Mouse (Mus musculus) spleen, adult 2 months (tissue): Measurements from ENCODE around the gene Ror2. TPM values are rescaled to one million over a fixed set of nuclear protein-coding genes. Genes with fewer than 3 reads are reported as not detected.

Source experiments
- DNase-seq, 2 experiments: peaks; one replicate each; pipeline versions ENCODE4 v3.0.0 to v3.0.0-alpha.2; 2012 to 2021; ENCODE audit warnings: low spot score in 2 of 2, low read depth in 1 of 2
- H3K27ac ChIP-seq: fragments of 200-500 bp; 2 replicates; pipeline ENCODE4 v1.5.1; 2012; ENCODE audit warnings: low read length, inconsistent platforms; ENCODE audit not compliant: insufficient read depth
- H3K27me3 ChIP-seq: fragments of 200-500 bp; 2 replicates; pipeline ENCODE4 v1.6.1; 2012; ENCODE audit warnings: mild to moderate bottlenecking, moderate library complexity, low read length, inconsistent platforms; ENCODE audit not compliant: control insufficient read depth, insufficient read depth
- H3K36me3 ChIP-seq: fragments of 200-500 bp; 2 replicates; pipeline ENCODE4 v1.6.1; 2012; ENCODE audit warnings: mild to moderate bottlenecking, low read length, inconsistent platforms; ENCODE audit not compliant: control insufficient read depth, insufficient read depth
- H3K4me1 ChIP-seq: fragments of 200-500 bp; 2 replicates; pipeline ENCODE4 v1.6.1; 2011; ENCODE audit warnings: inconsistent platforms; ENCODE audit not compliant: control insufficient read depth, insufficient read depth, insufficient read length
- H3K4me3 ChIP-seq: fragments of 200-500 bp; 2 replicates; pipeline ENCODE4 v1.5.1; 2011; ENCODE audit warnings: mild to moderate bottlenecking, inconsistent platforms; ENCODE audit not compliant: insufficient read depth, insufficient read length; ENCODE audit errors: extremely low read depth
- CTCF ChIP-seq: fragments of 200-500 bp; IDR thresholded peaks from 2 replicates; pipeline ENCODE4 v1.5.1; 2011; ENCODE audit warnings: mild to moderate bottlenecking, inconsistent platforms; ENCODE audit not compliant: insufficient read depth, insufficient read length, insufficient replicate concordance; ENCODE audit errors: extremely low read depth
- POLR2A ChIP-seq: fragments of 200-500 bp; IDR thresholded peaks from 2 replicates; pipeline ENCODE4 v1.6.1; 2011; ENCODE audit warnings: low read depth, low read length, inconsistent platforms
- WGBS: fragments of 180-500 bp; shearing (Covaris S2); methylation state at CpG from one replicate; pipeline ENCODE4 v1.1.7; 2018; 5-methylcytosine and 5-hydroxymethylcytosine counted together
- polyA plus RNA-seq: library from polyadenylated mRNA; depleted of rRNA; stranded (reverse); fragments of >200 nt; gene quantifications from 2 replicates; pipeline ENCODE4 v1.2.3, GENCODE M21; 2012

The Ror2 gene
- polyA plus RNA-seq, 1 experiment: 2.3 TPM

GRCm38 (mm10) chr13:53119586-53120426 lies 166.1 kb downstream of the Ror2 start:
- peak in 1 of 2 experiments; percentile 54 for DNase-seq

GRCm38 (mm10) chr13:53118398-53118797 lies 167.5 kb downstream of the Ror2 start:
- Histone ChIP-seq H3K4me3 (no peak overlapping the region), H3K36me3 (no peaks in the 10 kb centered on the region), H3K4me1 (no peaks in the 10 kb centered on the region), H3K27ac (no peak overlapping the region), H3K27me3 (no peaks in the 10 kb centered on the region)
- WGBS: 84% methylated on average over 13 of the region's 13 CpGs
- TF ChIP-seq POLR2A (no peak), CTCF (peak; percentile 18; the same call in 1 of the 2 replicates)
- DNase-seq: no peak

More at GRCm38 (mm10) chr13:53119586-53120426, 166.1 kb downstream of the Ror2 start:
- H3K27me3 ChIP-seq: no peaks in the 10 kb centered on the region
- H3K27ac ChIP-seq: no peak overlapping the region
- WGBS: 40% methylated on average over 10 of the region's 10 CpGs
- TF ChIP-seq CTCF (peak; percentile 62; the same call in 1 of the 2 replicates), POLR2A (no peak)
- no peak overlapping the region for H3K4me3 ChIP-seq
- H3K4me1 ChIP-seq: no peaks in the 10 kb centered on the region
- H3K36me3 ChIP-seq: no peaks in the 10 kb centered on the region

- Histone ChIP-seq H3K4me1 (no peaks in the 10 kb centered on the region), H3K36me3 (no peaks in the 10 kb centered on the region), H3K4me3 (no peak overlapping the region), H3K27ac (no peak overlapping the region), H3K27me3 (no peaks in the 10 kb centered on the region)
- TF ChIP-seq POLR2A: no peak
- TF ChIP-seq CTCF: no peak
- DNase-seq: no peak
- WGBS: 82% methylated on average over 7 of the region's 7 CpGs
These were observed 168.0 kb downstream of the Ror2 start for GRCm38 (mm10) chr13:53117921-53118320.

DNA sequence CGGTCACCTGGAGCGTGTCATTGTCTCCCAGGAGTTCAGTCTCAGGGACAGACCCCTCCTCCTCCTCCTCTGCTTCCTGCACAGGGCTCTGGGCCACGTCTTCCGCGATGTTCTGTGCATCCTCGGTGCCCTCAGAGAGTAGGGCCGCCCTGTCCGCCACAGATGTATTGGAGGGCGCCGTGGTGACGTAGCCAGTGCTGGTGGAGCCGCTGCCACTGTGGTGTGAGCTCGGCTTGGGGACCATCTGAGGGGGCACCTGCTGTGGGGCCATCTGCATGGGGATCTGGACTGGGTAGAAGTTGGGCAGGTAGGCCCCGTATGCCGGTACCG lies 175.7 kb downstream of the Ror2 start:
- TF ChIP-seq POLR2A (no peak), CTCF (no peak)
- Histone ChIP-seq H3K36me3 (no peaks in the 10 kb centered on the region), H3K4me3 (no peak overlapping the region), H3K4me1 (no peaks in the 10 kb centered on the region), H3K27me3 (no peaks in the 10 kb centered on the region), H3K27ac (no peak overlapping the region)
- 90% methylated on average over 16 of the region's 16 CpGs for WGBS
- DNase-seq: no peak

DNA sequence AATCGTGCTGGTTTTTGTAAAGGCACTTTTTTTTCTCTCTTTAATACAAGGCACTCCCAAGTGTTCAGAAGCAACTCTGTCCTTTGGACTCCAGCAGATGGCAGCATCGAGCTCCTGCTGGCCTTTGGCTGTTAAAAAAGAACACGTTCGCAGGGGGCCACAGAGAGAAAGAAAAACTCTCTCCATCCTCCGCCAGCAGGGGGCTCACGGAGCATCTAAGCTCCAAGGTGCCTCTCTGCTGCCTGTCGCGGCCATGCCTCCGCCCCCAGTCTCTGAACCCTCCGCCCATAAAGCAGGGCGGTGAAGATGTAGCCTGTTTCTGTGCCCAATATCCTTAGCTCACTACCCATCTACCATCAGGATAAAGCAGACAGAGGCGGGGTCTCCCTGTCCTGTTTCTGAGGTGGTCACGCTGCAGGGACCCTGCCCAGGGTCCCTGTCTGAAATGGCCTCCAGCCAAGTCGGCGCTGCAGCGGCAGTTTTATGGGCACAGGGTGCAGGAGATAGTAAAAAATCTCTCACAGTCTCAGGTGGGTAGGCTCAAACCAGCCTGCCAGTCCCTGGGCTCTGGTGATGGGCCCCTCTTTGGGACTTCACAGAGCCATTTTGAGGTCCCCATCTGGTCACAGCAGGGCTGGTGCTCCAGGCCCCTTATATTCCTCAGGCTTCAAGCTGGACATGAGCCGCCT lies 176.2 kb downstream of the Ror2 start:
- Histone ChIP-seq H3K36me3 (no peaks in the 10 kb centered on the region), H3K4me3 (no peak overlapping the region), H3K27me3 (no peaks in the 10 kb centered on the region), H3K4me1 (no peaks in the 10 kb centered on the region), H3K27ac (no peak overlapping the region)
- TF ChIP-seq POLR2A: no peak
- peak; percentile 81; the same call in 1 of the 2 replicates for TF ChIP-seq CTCF
- WGBS: 28% methylated on average over 17 of the region's 17 CpGs
- DNase-seq: peak; percentile 76 to 77

GRCm38 (mm10) chr13:53106676-53107075 lies 179.2 kb downstream of the Ror2 start:
- no peak for DNase-seq
- Histone ChIP-seq H3K27ac (no peak overlapping the region), H3K27me3 (no peaks in the 10 kb centered on the region), H3K4me3 (no peak overlapping the region), H3K36me3 (no peaks in the 10 kb centered on the region), H3K4me1 (no peaks in the 10 kb centered on the region)
- 14% methylated on average over 13 of the region's 13 CpGs for WGBS
- TF ChIP-seq CTCF (no peak), POLR2A (no peak)
